Mouse (Mus musculus) ES-Bruce4 (cell line): ENCODE measurements at regions not wholly inside any gene's neighbourhood (a gene's known extent, or its start where the extent isn't known, plus 50 kb on each side); places are given as distances from the start of the nearest gene placed in this dataset.

Source experiments
- CTCF ChIP-seq: IDR thresholded peaks from one replicate; pipeline ENCODE4 v1.8.1; 2011; ENCODE audit warnings: low read depth, low read length
- EP300 ChIP-seq: IDR thresholded peaks from 2 replicates; pipeline ENCODE4 v1.6.1; 2011; ENCODE audit warnings: low read depth, low read length; ENCODE audit not compliant: insufficient read depth
- POLR2A ChIP-seq: IDR thresholded peaks from one replicate; pipeline ENCODE4 v1.8.1; 2011; ENCODE audit warnings: low read length; ENCODE audit not compliant: insufficient read depth

- no peak for TF ChIP-seq POLR2A
- no peak for TF ChIP-seq CTCF
- no peak for TF ChIP-seq EP300
These were observed 436.4 kb upstream of the Sox9 start for GRCm38 (mm10) chr11:112345586-112345985.
